Mouse (Mus musculus) midbrain, embryonic 14.5 days (tissue): ENCODE measurements around the gene Sf3a3. TPM values are rescaled to one million over a fixed set of nuclear protein-coding genes. Genes with fewer than 3 reads are reported as not detected.
A peak's percentile ranks its signal among the peaks of the same experiment; 100 is the strongest.

ENCODE experiments used
- ATAC-seq: fragments of 200-750 bp; cut with Nextera tagmentation; 2 replicates; pipeline ENCODE4 v1.8.0; 2017; ENCODE audit warnings: moderate number of reproducible peaks, moderate library complexity; ENCODE audit not compliant: low FRiP score, low TSS enrichment
- DNase-seq: peaks from one replicate; pipeline ENCODE4 v3.0.0-alpha.2; 2015
- H3K27ac ChIP-seq: fragments of 300-500 bp; sonication (generic); replicated peaks from 2 replicates; pipeline ENCODE4 v1.5.1; 2014; ENCODE audit warnings: mild to moderate bottlenecking, low read depth, low read length, moderate library complexity
- H3K27me3 ChIP-seq: fragments of 300-500 bp; sonication (generic); 2 replicates; pipeline ENCODE4 v1.6.1; 2014; ENCODE audit warnings: low read length, control low read depth, mixed read lengths; ENCODE audit not compliant: control insufficient read depth, insufficient read depth
- H3K36me3 ChIP-seq: fragments of 300-500 bp; sonication (generic); 2 replicates; pipeline ENCODE4 v1.6.1; 2014; ENCODE audit warnings: low read length, control low read depth; ENCODE audit not compliant: control insufficient read depth, insufficient read depth
- H3K4me1 ChIP-seq: fragments of 300-500 bp; sonication (generic); 2 replicates; pipeline ENCODE4 v1.6.1; 2014; ENCODE audit warnings: mild to moderate bottlenecking, antibody characterized with exemption, low read length, control low read depth; ENCODE audit not compliant: control insufficient read depth, insufficient read depth
- H3K4me2 ChIP-seq: fragments of 300-500 bp; sonication (generic); 2 replicates; pipeline ENCODE4 v1.6.1; 2014; ENCODE audit warnings: mild to moderate bottlenecking, low read length, moderate library complexity
- H3K4me3 ChIP-seq: fragments of 300-500 bp; sonication (generic); replicated peaks from 2 replicates; pipeline ENCODE4 v1.5.1; 2014; ENCODE audit warnings: low read depth, low read length
- H3K9ac ChIP-seq: fragments of 300-500 bp; sonication (generic); replicated peaks from 2 replicates; pipeline ENCODE4 v1.6.1; 2014; ENCODE audit warnings: mild to moderate bottlenecking, low read length, moderate library complexity
- H3K9me3 ChIP-seq: fragments of 300-500 bp; sonication (generic); 2 replicates; pipeline ENCODE4 v1.6.1; 2016; ENCODE audit warnings: low read length, control low read depth, mixed read lengths; ENCODE audit not compliant: control insufficient read depth
- WGBS: fragments of 180-500 bp; shearing (Covaris S2); extraction: QIAGEN DNeasy Blood & Tissue Kit; methylation state at CpG from one replicate; pipeline ENCODE4 v1.1.7; 2014; 5-methylcytosine and 5-hydroxymethylcytosine counted together
- polyA plus RNA-seq: library from polyadenylated mRNA; unstranded; fragments of >200 nt; fragmentation: Nextera tagmentation; extraction: Ambion mirVana; gene quantifications from 2 replicates; pipeline ENCODE4 v1.2.1, GENCODE M21; 2014

Gene Sf3a3
- polyA plus RNA-seq: 94.9 and 116 TPM in 2 replicates

DNA sequence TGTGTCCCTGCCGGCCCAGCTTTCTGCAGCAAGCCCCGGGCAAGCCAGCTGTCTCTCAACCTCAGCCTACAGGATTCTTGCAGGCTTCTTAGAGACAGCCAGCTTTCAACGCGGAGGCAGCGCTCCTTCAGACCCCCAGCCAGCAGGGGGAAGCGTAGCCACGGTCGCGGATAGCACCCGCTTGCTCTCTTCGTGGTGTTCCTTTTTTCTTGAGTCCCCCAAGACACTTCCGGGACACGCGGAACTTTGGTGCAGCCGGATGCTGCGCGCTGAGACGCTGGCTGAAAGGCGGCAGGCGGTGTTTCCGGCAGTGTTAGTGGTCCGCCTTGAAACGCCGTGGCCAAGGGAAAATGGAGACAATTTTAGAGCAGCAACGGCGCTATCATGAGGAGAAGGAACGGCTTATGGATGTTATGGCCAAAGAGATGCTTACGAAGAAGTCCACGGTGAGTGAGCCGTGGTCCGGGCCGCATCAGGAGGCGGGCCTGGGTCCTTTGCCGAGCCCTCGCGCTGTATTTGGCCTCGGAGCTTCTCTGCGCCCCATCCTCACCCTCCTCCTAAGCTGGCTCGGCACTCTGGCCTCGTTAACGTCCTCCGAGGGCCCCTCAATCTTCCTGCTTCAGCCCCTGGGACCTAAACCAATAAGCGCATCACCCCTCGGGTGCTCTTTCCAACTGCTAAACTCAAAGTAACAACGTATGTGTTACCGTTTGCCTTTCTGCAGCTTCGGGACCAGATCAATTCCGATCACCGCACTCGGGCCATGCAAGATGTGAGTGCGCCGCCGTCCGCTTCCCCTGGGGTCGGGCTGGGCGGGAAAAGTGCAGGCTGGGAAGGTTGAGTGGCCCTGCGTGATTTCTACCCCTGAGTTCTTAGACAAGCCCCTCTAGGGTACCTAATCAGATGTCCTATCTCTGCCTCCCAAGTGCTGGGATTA lies at the start of gene Sf3a3:
Gene Sf3a3, plus strand, starts transcription at position 232 of the 937 bp plus-strand sequence.
- Histone ChIP-seq H3K9me3 (no peaks in the 10 kb centered on the region), H3K4me2 (peak within 1 kb of the TSS; percentile 90), H3K27ac (peak within 1 kb of the TSS; percentile 67), H3K4me1 (peaks cover 9% of the 10 kb centered on the region), H3K27me3 (peaks cover 5% of the 10 kb centered on the region), H3K4me3 (peak within 1 kb of the TSS; percentile 86), H3K36me3 (peaks cover 38% of the 10 kb centered on the region), H3K9ac (peak within 1 kb of the TSS; percentile 84)
- WGBS: under 1% methylated on average over 57 of the region's 57 CpGs
- DNase-seq: peak; percentile 98
- ATAC-seq: peak; percentile 93

- Histone ChIP-seq H3K36me3 (no peaks in the 10 kb centered on the region), H3K27ac (peak overlapping the region; percentile 70), H3K4me1 (peaks cover 30% of the 10 kb centered on the region), H3K4me3 (no peak overlapping the region), H3K27me3 (no peaks in the 10 kb centered on the region; the same call in 1 of the 2 replicates), H3K9ac (peak overlapping the region; percentile 34; the same call in 1 of the 2 replicates), H3K4me2 (peak overlapping the region; percentile 33), H3K9me3 (no peaks in the 10 kb centered on the region)
- ATAC-seq (0 out of 2 replicates have a peak, but pooled peaks have one; percentile 2), DNase-seq (no peak)
- 12% methylated on average over 14 of the region's 14 CpGs for WGBS
Observed at GRCm38 (mm10) chr4:124667476-124668033, 47.0 kb upstream of the Sf3a3 start.

DNA sequence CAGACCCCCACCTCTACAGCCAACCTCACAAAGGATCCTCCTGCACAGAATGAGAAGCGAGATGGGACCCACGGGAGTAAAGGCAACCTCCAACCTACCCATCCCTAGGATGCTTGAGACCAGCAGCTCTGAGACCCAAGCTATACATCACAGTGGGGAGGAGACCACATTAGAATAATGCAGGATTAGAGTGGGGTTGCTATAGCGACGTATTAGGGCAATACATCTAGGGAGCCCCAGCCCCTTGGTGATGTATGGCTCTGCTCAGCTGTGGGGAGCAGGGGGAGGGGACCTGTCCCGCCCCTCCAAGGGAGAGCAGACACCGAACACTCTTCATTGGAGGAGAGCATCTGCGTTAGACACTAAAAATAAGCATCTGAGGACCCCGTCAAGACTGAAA lies 46.5 kb upstream of the Sf3a3 start:
- H3K9ac ChIP-seq: no peak overlapping the region
- H3K4me1 ChIP-seq: peaks cover 35% of the 10 kb centered on the region
- ATAC-seq (peak; percentile 51; the same call in 1 of the 2 replicates), DNase-seq (peak; percentile 76)
- H3K4me3 ChIP-seq: no peak overlapping the region
- 4% methylated on average over 8 of the region's 8 CpGs for WGBS
- no peaks in the 10 kb centered on the region for H3K36me3 ChIP-seq
- H3K27ac ChIP-seq: peak overlapping the region; percentile 70
- peak overlapping the region; percentile 33 for H3K4me2 ChIP-seq
- no peaks in the 10 kb centered on the region for H3K9me3 ChIP-seq
- no peaks in the 10 kb centered on the region for H3K27me3 ChIP-seq

- Histone ChIP-seq H3K27ac (no peak overlapping the region), H3K27me3 (no peaks in the 10 kb centered on the region), H3K9ac (no peak overlapping the region), H3K4me1 (peaks cover 47% of the 10 kb centered on the region), H3K4me3 (no peak overlapping the region), H3K4me2 (no peak overlapping the region), H3K9me3 (no peaks in the 10 kb centered on the region), H3K36me3 (no peaks in the 10 kb centered on the region)
- ATAC-seq (no peak), DNase-seq (no peak)
- WGBS: 61% methylated on average over 8 of the region's 8 CpGs
Observed at GRCm38 (mm10) chr4:124670232-124670631, 44.3 kb upstream of the Sf3a3 start.

DNA sequence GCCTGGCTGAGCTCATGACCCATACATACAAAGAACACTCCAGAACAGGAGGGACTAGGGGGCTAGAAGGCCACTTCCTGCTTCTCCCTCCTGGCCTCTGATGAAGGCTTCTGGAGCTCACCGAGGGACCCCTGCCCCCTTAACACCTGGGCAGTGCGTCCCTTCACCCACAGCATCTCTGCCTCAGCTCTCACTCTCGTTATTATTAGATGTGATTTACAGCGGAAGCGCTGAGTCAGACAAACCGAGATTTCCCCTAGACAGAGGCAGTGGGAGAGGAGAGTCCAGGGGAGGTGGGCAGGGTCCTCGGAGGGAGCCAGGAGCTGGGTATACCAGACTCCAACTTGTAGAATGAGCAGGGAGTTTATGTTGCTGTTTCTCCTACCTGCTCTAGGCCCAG lies 43.0 kb upstream of the Sf3a3 start:
- ATAC-seq (no peak), DNase-seq (no peak)
- no peaks in the 10 kb centered on the region for H3K27me3 ChIP-seq
- H3K4me1 ChIP-seq: peaks cover 47% of the 10 kb centered on the region
- H3K36me3 ChIP-seq: peaks cover 6% of the 10 kb centered on the region
- H3K9me3 ChIP-seq: no peaks in the 10 kb centered on the region
- peak overlapping the region; percentile 70 for H3K27ac ChIP-seq
- no peak overlapping the region for H3K9ac ChIP-seq
- peak overlapping the region; percentile 52 for H3K4me2 ChIP-seq
- H3K4me3 ChIP-seq: no peak overlapping the region
- WGBS: 35% methylated on average over 7 of the region's 7 CpGs

- Histone ChIP-seq H3K9ac (peak overlapping the region; percentile 35; the same call in 1 of the 2 replicates), H3K27me3 (no peaks in the 10 kb centered on the region), H3K4me2 (peak overlapping the region; percentile 52), H3K36me3 (peaks cover 16% of the 10 kb centered on the region), H3K9me3 (no peaks in the 10 kb centered on the region), H3K27ac (peak overlapping the region; percentile 70), H3K4me3 (peak overlapping the region; percentile 10; the same call in 1 of the 2 replicates), H3K4me1 (peaks cover 41% of the 10 kb centered on the region)
- ATAC-seq (peak; percentile 56), DNase-seq (peak; percentile 88)
- 3% methylated on average over 25 of the region's 31 CpGs for WGBS
Observed at GRCm38 (mm10) chr4:124672347-124673320, 41.9 kb upstream of the Sf3a3 start.

DNA sequence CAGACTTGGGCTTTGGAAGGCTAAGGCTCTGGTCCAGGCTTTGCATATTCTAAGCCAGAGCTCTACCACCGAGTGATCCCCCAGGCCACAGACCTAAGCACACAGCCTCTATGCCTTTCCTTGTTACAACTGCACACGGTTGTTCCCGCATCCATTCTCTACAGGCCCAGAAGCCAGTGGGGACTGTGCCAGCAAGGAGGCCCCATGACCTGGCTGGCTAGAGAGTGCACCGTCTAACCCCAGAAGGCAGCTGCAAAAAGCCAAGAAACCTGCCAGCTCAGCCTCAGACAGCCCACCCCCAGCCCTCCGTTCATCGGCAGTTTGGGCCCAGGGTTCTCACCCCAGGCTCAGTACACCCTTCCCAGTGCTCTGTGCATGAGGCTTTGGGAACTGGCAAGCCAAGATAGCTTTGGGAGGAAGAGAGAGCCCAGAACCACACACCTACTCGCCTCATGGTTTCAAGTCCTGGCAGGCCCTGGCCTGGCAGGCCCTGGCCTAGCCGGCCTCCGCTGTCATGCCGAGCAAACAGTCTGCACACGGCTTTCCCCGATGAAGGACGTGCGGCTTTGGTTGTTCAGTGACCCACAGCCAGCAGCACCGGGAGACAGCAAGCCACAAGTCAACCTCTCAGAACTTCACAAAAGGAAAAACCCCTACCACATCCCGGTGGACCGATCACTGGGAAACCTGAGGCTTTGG lies 40.1 kb upstream of the Sf3a3 start:
- Histone ChIP-seq H3K36me3 (peaks cover 33% of the 10 kb centered on the region), H3K27ac (0 out of 2 replicates have a peak overlapping the region, but pooled peaks have one; percentile 49), H3K4me2 (no peak overlapping the region), H3K4me3 (no peak overlapping the region), H3K4me1 (peaks cover 36% of the 10 kb centered on the region), H3K9me3 (no peaks in the 10 kb centered on the region), H3K27me3 (no peaks in the 10 kb centered on the region), H3K9ac (no peak overlapping the region)
- ATAC-seq (no peak), DNase-seq (no peak)
- WGBS: 33% methylated on average over 17 of the region's 17 CpGs
